ENCODE assay signal across 16 mouse cellular contexts in the genomic region with DNA sequence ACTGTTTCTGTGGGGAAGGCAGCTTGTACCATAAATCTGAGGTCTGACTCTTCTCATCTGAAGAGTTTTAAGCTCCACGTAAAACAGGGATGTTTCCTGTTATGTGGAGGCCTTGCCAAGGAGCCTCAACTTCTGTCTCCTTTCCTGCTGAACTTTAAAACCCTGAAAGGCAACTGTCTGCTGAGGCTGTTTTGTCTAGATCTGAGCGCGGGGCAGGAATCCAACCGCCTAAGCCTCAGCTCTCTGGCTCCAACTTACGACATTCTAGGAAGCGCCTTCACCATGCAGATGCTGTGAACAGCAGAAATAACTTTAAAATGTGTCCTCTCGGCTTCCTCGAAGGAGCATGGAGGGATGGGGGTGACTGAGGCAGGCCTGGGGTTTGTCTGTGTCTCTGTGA.
DNase-seq lines count a peak whose midpoint lies in the region; ATAC-seq lines count a peak whose summit lies in the region.
"Had no signal": no experiment of that assay in that cellular context is flagged by ENCODE, and none has a peak within 500 bp of the region (broad histone marks: within the 10 kb centered on the region; RNA-seq: fewer than 3 reads in every experiment).

No protein-coding gene starts in this region.

- H3K9me3 ChIP-seq in embryonic facial prominence, embryonic 14.5 days (ENCODE audit: control insufficient read depth, low read length), result no peaks in the 10 kb centered on the region
- H3K9me3 ChIP-seq in embryonic facial prominence, embryonic 10.5 days, result no peaks in the 10 kb centered on the region
- no peaks in the 10 kb centered on the region for H3K9me3 ChIP-seq in kidney, embryonic 16.5 days (ENCODE audit: low read length)
- H3K9me3 ChIP-seq in stomach, embryonic 14.5 days (ENCODE audit: control insufficient read depth, low read depth, low read length), result no peaks in the 10 kb centered on the region
- H3K9me3 ChIP-seq in forebrain, embryonic 11.5 days (ENCODE audit: control insufficient read depth, low read length), result no peaks in the 10 kb centered on the region
- H3K9me3 ChIP-seq: heart, embryonic 15.5 days; hindbrain, embryonic 10.5 days; liver, embryonic 13.5 days had no signal

- no peak overlapping the region for H3K9ac ChIP-seq in embryonic facial prominence, embryonic 14.5 days (ENCODE audit: low read depth, low read length)
- H3K9ac ChIP-seq in kidney, embryonic 16.5 days (replicated peaks; ENCODE audit: low read length), result no peak overlapping the region
- no peak overlapping the region for H3K9ac ChIP-seq in stomach, embryonic 14.5 days (replicated peaks; ENCODE audit: low read depth, low read length)
- no peak overlapping the region for H3K9ac ChIP-seq in forebrain, embryonic 11.5 days (ENCODE audit: low read length)
- H3K9ac ChIP-seq: heart, embryonic 15.5 days; liver, embryonic 13.5 days had no signal

- no peak overlapping the region for H3K27ac ChIP-seq in embryonic facial prominence, embryonic 14.5 days (replicated peaks; ENCODE audit: low read depth, low read length)
- H3K27ac ChIP-seq in embryonic facial prominence, embryonic 10.5 days (replicated peaks), result no peak overlapping the region
- H3K27ac ChIP-seq in kidney, embryonic 16.5 days (ENCODE audit: low read length), result no peak overlapping the region
- H3K27ac ChIP-seq in stomach, embryonic 14.5 days (ENCODE audit: low read length), result peak overlapping the region; percentile 40; the same call in 1 of the 2 replicates
- H3K27ac ChIP-seq in forebrain, embryonic 11.5 days (ENCODE audit: low read depth, low read length), result no peak overlapping the region
- H3K27ac ChIP-seq: heart, embryonic 15.5 days; hindbrain, embryonic 10.5 days; liver, embryonic 13.5 days had no signal

- no peak for ATAC-seq in embryonic facial prominence, embryonic 14.5 days (ENCODE audit: low read depth)
- no peak for ATAC-seq in kidney, embryonic 16.5 days (ENCODE audit: low FRiP score, low TSS enrichment)
- no peak for ATAC-seq in stomach, embryonic 14.5 days (ENCODE audit: insufficient number of reproducible peaks, insufficient read depth, low FRiP score, low read depth)
- no peak for ATAC-seq in forebrain, embryonic 11.5 days (replicated peaks; ENCODE audit: low FRiP score)
- ATAC-seq: inflammation-experienced regulatory T-cells, adult 6 months had no signal

- WGBS in embryonic facial prominence, embryonic 14.5 days, result 60% methylated on average over 8 of the region's 8 CpGs
- 84% methylated on average over 8 of the region's 8 CpGs for WGBS in embryonic facial prominence, embryonic 10.5 days
- 52% methylated on average over 8 of the region's 8 CpGs for WGBS in kidney, embryonic 16.5 days
- 50% methylated on average over 8 of the region's 8 CpGs for WGBS in stomach, embryonic 14.5 days
- 84% methylated on average over 8 of the region's 8 CpGs for WGBS in forebrain, embryonic 11.5 days

- no peaks in the 10 kb centered on the region for H3K27me3 ChIP-seq in embryonic facial prominence, embryonic 14.5 days (replicated peaks; ENCODE audit: control insufficient read depth, insufficient read depth, low read length)
- no peaks in the 10 kb centered on the region for H3K27me3 ChIP-seq in embryonic facial prominence, embryonic 10.5 days (replicated peaks; ENCODE audit: low read depth, poor library complexity, severe bottlenecking)
- no peaks in the 10 kb centered on the region for H3K27me3 ChIP-seq in kidney, embryonic 16.5 days (ENCODE audit: insufficient read depth, low read length)
- H3K27me3 ChIP-seq in stomach, embryonic 14.5 days (ENCODE audit: control insufficient read depth, insufficient read depth, low read length), result no peaks in the 10 kb centered on the region
- no peaks in the 10 kb centered on the region for H3K27me3 ChIP-seq in forebrain, embryonic 11.5 days (ENCODE audit: control insufficient read depth, insufficient read depth, low read length)
- H3K27me3 ChIP-seq: heart, embryonic 15.5 days; liver, embryonic 13.5 days had no signal

- no peaks in the 10 kb centered on the region for H3K4me1 ChIP-seq in embryonic facial prominence, embryonic 14.5 days (ENCODE audit: control insufficient read depth, insufficient read depth, low read length)
- no peaks in the 10 kb centered on the region for H3K4me1 ChIP-seq in embryonic facial prominence, embryonic 10.5 days
- peaks cover 4% of the 10 kb centered on the region for H3K4me1 ChIP-seq in kidney, embryonic 16.5 days (ENCODE audit: insufficient read depth, low read length)
- H3K4me1 ChIP-seq in stomach, embryonic 14.5 days (ENCODE audit: control insufficient read depth, insufficient read depth, low read length), result peaks cover 4% of the 10 kb centered on the region; the same call in 1 of the 2 replicates
- no peaks in the 10 kb centered on the region for H3K4me1 ChIP-seq in forebrain, embryonic 11.5 days (replicated peaks; ENCODE audit: control insufficient read depth, insufficient read depth, low read length)
- H3K4me1 ChIP-seq: heart, embryonic 15.5 days; liver, embryonic 13.5 days had no signal

- peak; percentile 75 for DNase-seq in embryonic facial prominence, embryonic 14.5 days (ENCODE audit: low spot score)
- DNase-seq in embryonic facial prominence, embryonic 10.5 days (ENCODE audit: low spot score), result no peak
- peak; percentile 29 to 30 for DNase-seq in kidney, postnatal 36 days
- DNase-seq in right cerebral cortex, postnatal 10 days (ENCODE audit: low spot score in 2 of 2), result peak; percentile 31 to 39
- DNase-seq in right cerebral cortex, postnatal 36 days (ENCODE audit: low spot score in 2 of 2), result no peak
- DNase-seq in forebrain, embryonic 11.5 days (ENCODE audit: low spot score), result no peak
- DNase-seq: adrenal gland, adult 8-10 months; cerebellum, adult 8-10 months; heart, adult 11 months; liver, embryonic 13.5 days; lung, postnatal 14 days had no signal

- no peak overlapping the region for H3K4me3 ChIP-seq in embryonic facial prominence, embryonic 14.5 days (ENCODE audit: low read depth, low read length)
- no peak overlapping the region for H3K4me3 ChIP-seq in embryonic facial prominence, embryonic 10.5 days
- H3K4me3 ChIP-seq in kidney, embryonic 16.5 days (ENCODE audit: low read length), result no peak overlapping the region
- no peak overlapping the region for H3K4me3 ChIP-seq in stomach, embryonic 14.5 days (ENCODE audit: low read depth, low read length)
- no peak overlapping the region for H3K4me3 ChIP-seq in forebrain, embryonic 11.5 days (ENCODE audit: low read depth, low read length)
- H3K4me3 ChIP-seq: heart, embryonic 15.5 days; hindbrain, embryonic 10.5 days; liver, embryonic 13.5 days had no signal

- H3K36me3 ChIP-seq in embryonic facial prominence, embryonic 14.5 days (ENCODE audit: control insufficient read depth, insufficient read depth, low read length), result no peaks in the 10 kb centered on the region
- no peaks in the 10 kb centered on the region for H3K36me3 ChIP-seq in embryonic facial prominence, embryonic 10.5 days (replicated peaks)
- H3K36me3 ChIP-seq in kidney, embryonic 16.5 days (ENCODE audit: insufficient read depth, low read length), result no peaks in the 10 kb centered on the region
- no peaks in the 10 kb centered on the region for H3K36me3 ChIP-seq in stomach, embryonic 14.5 days (ENCODE audit: control insufficient read depth, insufficient read depth, low read length)
- no peaks in the 10 kb centered on the region for H3K36me3 ChIP-seq in forebrain, embryonic 11.5 days (ENCODE audit: control insufficient read depth, insufficient read depth, low read length)
- H3K36me3 ChIP-seq: heart, embryonic 15.5 days; hindbrain, embryonic 10.5 days; liver, embryonic 13.5 days had no signal

- no peak overlapping the region for H3K4me2 ChIP-seq in embryonic facial prominence, embryonic 14.5 days (ENCODE audit: low read depth, low read length)
- H3K4me2 ChIP-seq in kidney, embryonic 16.5 days (replicated peaks; ENCODE audit: low read depth, low read length), result no peak overlapping the region
- no peak overlapping the region for H3K4me2 ChIP-seq in stomach, embryonic 14.5 days (replicated peaks; ENCODE audit: low read depth, low read length)
- H3K4me2 ChIP-seq in forebrain, embryonic 11.5 days (ENCODE audit: low read depth, low read length, severe bottlenecking), result no peak overlapping the region
- H3K4me2 ChIP-seq: heart, embryonic 15.5 days; liver, embryonic 13.5 days had no signal

Comparison
In these comparisons a context has a peak if more than half of its experiments do, and no peak if none do; other contexts are left out.
1. DNase-seq: peak in embryonic facial prominence, embryonic 14.5 days (single experiment), kidney, postnatal 36 days (2 of 2) and right cerebral cortex, postnatal 10 days (2 of 2); none in embryonic facial prominence, embryonic 10.5 days (single experiment), right cerebral cortex, postnatal 36 days (0 of 2) and forebrain, embryonic 11.5 days (single experiment).